Mouse (Mus musculus): Measurements from ENCODE around the gene Tm9sf2. TPM values are rescaled to one million over a fixed set of nuclear protein-coding genes. Genes with fewer than 3 reads are reported as not detected.
"Not testable (repeated sequence)": the region's sequence is repeated elsewhere in the genome, so short reads cannot be mapped to it uniquely, and the experiment has no call there.

The Tm9sf2 gene
- polyA plus RNA-seq, 1 experiment from 2014 or later: 120 TPM

DNA sequence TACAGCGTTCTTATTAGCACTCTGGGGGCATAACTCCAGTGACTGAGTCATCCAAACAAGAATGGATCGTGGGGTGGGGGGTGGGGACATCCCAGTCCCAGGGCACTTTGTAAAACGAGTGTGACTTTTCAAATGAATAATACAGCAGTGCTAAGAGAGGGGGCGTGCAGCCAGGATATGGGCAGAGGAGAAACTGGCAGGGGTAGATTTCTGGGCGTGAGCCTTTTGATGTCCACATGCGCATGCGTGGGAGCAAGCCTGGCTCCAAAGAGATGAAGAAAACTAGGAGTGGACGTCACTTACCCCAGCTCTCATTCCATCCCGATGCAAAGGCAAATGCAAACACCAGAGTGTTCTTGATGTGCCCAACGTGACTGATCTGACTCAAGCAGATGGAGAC, 32.5 kb upstream of the Tm9sf2 start:
- H3K4me3 ChIP-seq (replicated peaks): no peak overlapping the region
- no peaks in the 10 kb centered on the region for H3K4me1 ChIP-seq
- ATAC-seq (ENCODE audit: low FRiP score): no peak
- H3K27ac ChIP-seq: no peak overlapping the region
- no peaks in the 10 kb centered on the region for H3K27me3 ChIP-seq
- WGBS: 85% methylated on average over 10 of the region's 10 CpGs
- no peaks in the 10 kb centered on the region for H3K36me3 ChIP-seq (replicated peaks)
- H3K9me3 ChIP-seq: no peaks in the 10 kb centered on the region
- H3K4me2 ChIP-seq: no peak overlapping the region
- H3K9ac ChIP-seq: no peak overlapping the region

DNA sequence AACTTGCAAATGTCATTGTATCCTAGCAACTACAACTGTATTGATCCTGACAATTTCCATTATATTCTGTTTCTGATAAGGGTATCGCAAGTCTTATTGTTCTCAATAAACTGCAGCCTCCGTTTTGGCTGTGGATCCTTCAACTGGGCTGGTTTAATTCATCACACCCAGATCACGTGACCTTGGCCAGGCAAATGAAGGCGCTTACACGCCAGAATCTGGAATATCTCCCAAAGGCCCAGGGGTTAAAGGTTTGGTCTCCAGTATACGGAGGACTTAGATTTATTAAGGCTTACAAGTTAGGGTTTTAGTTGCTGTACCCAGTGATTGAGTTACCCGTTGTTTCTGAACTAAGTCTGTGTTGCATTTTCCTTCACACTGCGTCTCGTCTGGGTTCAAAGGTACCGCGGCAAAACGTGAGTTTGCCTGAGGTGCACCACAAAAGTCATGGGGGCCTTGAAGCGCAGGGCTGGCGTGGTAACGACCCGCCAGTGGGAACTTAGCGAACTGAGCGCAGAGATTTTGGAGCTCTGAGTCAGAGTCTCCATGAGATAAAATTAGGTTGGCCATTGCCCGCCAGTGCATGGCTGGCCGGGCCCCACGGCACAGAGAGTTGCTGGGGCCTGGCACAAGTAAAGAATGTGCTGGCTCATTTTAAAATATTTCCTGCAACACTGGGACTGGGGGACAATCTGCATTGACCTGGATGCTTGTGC, 31.2 kb upstream of the Tm9sf2 start:
- Histone ChIP-seq H3K27ac (no peak overlapping the region), H3K4me3 (replicated peaks) (no peak overlapping the region), H3K9me3 (no peaks in the 10 kb centered on the region), H3K36me3 (replicated peaks) (no peaks in the 10 kb centered on the region), H3K27me3 (no peaks in the 10 kb centered on the region), H3K4me1 (no peaks in the 10 kb centered on the region), H3K9ac (no peak overlapping the region), H3K4me2 (no peak overlapping the region)
- ATAC-seq (ENCODE audit: low FRiP score): no peak
- WGBS: 91% methylated on average over 21 of the region's 21 CpGs

DNA sequence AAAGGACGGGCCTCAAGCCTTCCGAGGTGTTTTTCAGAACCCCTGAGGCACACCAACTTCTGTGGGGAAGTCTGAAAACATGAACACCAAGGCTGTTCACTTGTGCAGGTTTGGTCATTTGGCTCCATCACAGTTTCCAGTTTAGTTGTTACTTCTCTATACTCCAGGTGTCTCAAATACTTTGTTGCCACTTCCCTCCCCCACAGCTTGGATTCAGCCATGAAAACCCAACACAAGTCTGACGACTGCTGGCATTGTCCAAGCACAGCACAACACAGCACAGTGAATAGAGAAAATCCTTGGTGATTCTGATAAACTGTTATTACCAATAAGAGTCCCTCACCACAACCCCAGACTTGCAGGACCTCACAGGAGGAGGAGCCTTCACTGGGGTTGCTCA, 29.8 kb upstream of the Tm9sf2 start:
- Histone ChIP-seq H3K27me3 (no peaks in the 10 kb centered on the region), H3K36me3 (replicated peaks) (no peaks in the 10 kb centered on the region), H3K9ac (no peak overlapping the region), H3K4me2 (no peak overlapping the region), H3K4me1 (no peaks in the 10 kb centered on the region), H3K4me3 (replicated peaks) (no peak overlapping the region), H3K9me3 (no peaks in the 10 kb centered on the region), H3K27ac (no peak overlapping the region)
- WGBS: 79% methylated on average over 3 of the region's 3 CpGs
- no peak for ATAC-seq (ENCODE audit: low FRiP score)

DNA sequence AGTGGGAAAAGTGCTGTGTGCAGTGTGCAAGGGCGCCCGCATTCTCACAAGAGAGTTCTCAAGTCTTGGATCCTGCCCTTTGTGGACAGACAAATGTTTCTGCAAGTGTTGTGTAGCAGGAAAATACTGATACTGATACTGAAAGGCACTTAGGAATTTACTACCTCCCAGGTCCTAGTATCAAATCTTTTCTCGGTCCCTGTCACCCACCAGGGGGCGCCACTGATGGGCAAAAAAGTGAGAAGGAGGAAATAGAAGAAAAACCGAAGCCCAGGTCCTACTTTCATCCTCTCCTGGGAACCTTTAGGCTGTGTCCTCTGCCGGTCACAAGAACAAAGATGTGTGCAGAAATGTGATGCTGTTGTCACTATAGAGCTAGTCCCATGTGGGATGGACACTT, 27.4 kb upstream of the Tm9sf2 start:
- no peaks in the 10 kb centered on the region for H3K27me3 ChIP-seq
- H3K4me2 ChIP-seq: no peak overlapping the region
- ATAC-seq (ENCODE audit: low FRiP score): no peak

DNA sequence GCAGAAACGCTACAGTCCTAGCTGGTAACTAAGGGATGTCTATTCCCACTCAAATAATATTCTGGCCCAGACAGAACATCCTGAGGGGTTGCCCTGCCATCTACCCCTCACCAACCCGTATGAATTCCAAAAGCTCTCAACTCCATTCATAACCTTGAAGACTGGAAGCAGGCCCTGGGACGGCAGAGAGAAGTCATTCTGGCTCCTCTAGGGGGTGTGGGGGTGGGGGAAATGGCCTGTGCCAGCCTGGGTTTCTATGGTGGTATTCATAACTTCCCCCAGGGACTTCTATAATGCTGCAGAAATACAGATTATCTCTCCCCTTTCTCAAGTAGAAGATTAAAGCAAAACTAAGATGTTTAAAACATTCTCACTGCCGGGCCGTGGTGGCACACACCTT, 26.9 kb upstream of the Tm9sf2 start:
- no peak for ATAC-seq (ENCODE audit: low FRiP score)
- H3K27ac ChIP-seq: no peak overlapping the region
- H3K9me3 ChIP-seq: no peaks in the 10 kb centered on the region
- H3K4me1 ChIP-seq: no peaks in the 10 kb centered on the region
- H3K27me3 ChIP-seq: no peaks in the 10 kb centered on the region
- no peak overlapping the region for H3K4me2 ChIP-seq
- WGBS: 86% methylated on average over 5 of the region's 5 CpGs
- H3K36me3 ChIP-seq (replicated peaks): no peaks in the 10 kb centered on the region
- no peak overlapping the region for H3K4me3 ChIP-seq (replicated peaks)
- H3K9ac ChIP-seq: no peak overlapping the region

More for the DNA sequence above, 27.4 kb upstream of the Tm9sf2 start:
- Histone ChIP-seq H3K4me3 (replicated peaks) (no peak overlapping the region), H3K36me3 (replicated peaks) (no peaks in the 10 kb centered on the region), H3K27ac (no peak overlapping the region), H3K4me1 (no peaks in the 10 kb centered on the region), H3K9me3 (no peaks in the 10 kb centered on the region), H3K9ac (no peak overlapping the region)
- WGBS: 50% methylated on average over 6 of the region's 6 CpGs

DNA sequence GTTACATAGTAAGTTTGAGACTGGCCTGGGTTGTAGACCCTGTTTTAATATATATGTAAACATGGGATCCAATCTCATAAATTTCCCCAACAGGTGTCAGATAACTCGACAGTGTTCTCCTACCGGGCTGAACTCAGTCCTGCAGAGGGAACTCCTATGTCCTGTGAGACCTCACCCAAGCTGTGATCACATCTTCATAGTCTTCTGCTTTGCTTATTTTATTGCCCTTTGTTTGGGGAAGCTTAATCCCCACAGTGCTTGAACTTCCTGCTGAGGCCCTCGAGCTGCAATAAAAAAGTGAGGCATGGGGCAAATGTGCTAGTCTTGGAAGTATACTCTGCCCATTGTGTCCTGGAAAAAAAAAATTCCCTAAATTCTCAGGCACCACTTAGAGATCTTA, 25.5 kb upstream of the Tm9sf2 start:
- Histone ChIP-seq H3K9ac (no peak overlapping the region), H3K9me3 (no peaks in the 10 kb centered on the region), H3K27ac (no peak overlapping the region), H3K36me3 (replicated peaks) (no peaks in the 10 kb centered on the region), H3K4me2 (no peak overlapping the region), H3K27me3 (no peaks in the 10 kb centered on the region), H3K4me1 (no peaks in the 10 kb centered on the region), H3K4me3 (replicated peaks) (no peak overlapping the region)
- 52% methylated on average over 3 of the region's 3 CpGs for WGBS
- no peak for ATAC-seq (ENCODE audit: low FRiP score)

DNA sequence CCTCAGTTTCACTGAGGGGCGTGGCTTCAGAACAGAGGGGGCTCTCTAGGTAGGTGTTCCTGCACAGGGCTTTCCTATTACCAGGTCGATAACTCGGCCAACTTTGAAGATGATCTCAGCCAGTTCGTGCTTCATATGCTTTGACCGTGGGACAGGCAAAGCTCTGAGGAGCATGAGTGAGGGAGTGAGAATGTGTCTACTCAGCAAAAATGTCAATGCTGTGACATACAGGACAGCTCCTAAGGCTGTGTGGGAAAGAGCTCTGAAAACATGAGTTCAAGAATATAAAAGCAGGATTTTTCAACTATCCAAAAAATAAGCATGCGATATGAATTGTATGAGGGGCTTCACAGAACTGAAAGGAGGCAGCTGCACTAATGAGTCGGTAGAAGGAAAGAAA, 23.3 kb upstream of the Tm9sf2 start:
- WGBS: 80% methylated on average over 7 of the region's 7 CpGs
- no peaks in the 10 kb centered on the region for H3K4me1 ChIP-seq
- no peak for ATAC-seq (ENCODE audit: low FRiP score)

DNA sequence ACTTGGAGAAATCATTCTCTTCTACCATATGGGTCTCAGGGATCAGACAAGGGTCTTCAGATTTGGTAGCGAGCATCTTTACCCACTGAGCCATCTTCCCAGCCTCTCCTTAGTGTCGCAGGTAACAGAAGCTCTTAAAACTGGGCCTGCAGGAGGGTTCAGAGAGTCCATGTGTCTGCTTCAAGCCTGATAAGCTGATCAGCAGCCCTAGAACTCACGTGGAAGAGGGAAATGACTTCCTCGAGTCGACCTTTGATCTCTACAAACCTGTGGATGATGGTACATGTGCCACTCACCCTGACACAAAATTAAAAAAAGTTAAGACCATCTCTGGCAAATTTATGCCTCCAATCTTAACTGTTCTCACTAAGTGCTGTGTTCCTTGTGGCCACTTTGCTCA, 18.9 kb upstream of the Tm9sf2 start:
- ATAC-seq (ENCODE audit: low FRiP score): no peak
- Histone ChIP-seq H3K4me1 (no peaks in the 10 kb centered on the region), H3K4me3 (replicated peaks) (no peak overlapping the region), H3K27me3 (no peaks in the 10 kb centered on the region), H3K4me2 (no peak overlapping the region), H3K9me3 (no peaks in the 10 kb centered on the region), H3K9ac (no peak overlapping the region), H3K27ac (no peak overlapping the region), H3K36me3 (replicated peaks) (no peaks in the 10 kb centered on the region)
- WGBS: 86% methylated on average over 5 of the region's 5 CpGs

More for the DNA sequence above, 23.3 kb upstream of the Tm9sf2 start:
- Histone ChIP-seq H3K27me3 (no peaks in the 10 kb centered on the region), H3K27ac (no peak overlapping the region), H3K9me3 (no peaks in the 10 kb centered on the region), H3K9ac (no peak overlapping the region), H3K4me3 (replicated peaks) (no peak overlapping the region), H3K4me2 (no peak overlapping the region), H3K36me3 (replicated peaks) (no peaks in the 10 kb centered on the region)

DNA sequence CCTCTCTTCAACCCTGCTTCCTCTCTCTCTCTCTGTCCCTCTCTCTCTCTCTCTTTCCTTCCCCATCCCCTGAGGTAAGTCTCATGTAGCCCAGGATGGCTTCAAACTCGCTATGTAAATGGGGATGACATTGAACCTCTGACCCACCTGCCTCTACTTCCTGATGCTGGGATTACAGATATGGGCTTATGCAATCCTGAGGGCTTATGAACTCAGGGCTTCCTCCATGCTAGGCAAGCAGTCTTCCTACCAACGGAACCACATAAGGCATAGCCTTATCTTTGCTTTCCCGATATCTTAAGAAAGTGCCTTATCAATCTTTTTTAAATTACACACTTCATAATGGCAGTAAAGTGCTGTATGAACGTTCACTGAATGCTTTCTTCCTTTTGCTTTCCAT, 14.5 kb upstream of the Tm9sf2 start:
- Histone ChIP-seq H3K36me3 (replicated peaks) (no peaks in the 10 kb centered on the region), H3K4me1 (no peaks in the 10 kb centered on the region), H3K4me3 (replicated peaks) (no peak overlapping the region), H3K27ac (no peak overlapping the region), H3K9me3 (no peaks in the 10 kb centered on the region), H3K27me3 (no peaks in the 10 kb centered on the region), H3K4me2 (no peak overlapping the region), H3K9ac (no peak overlapping the region)
- ATAC-seq (ENCODE audit: low FRiP score): no peak
- 81% methylated on average over 4 of the region's 4 CpGs for WGBS

DNA sequence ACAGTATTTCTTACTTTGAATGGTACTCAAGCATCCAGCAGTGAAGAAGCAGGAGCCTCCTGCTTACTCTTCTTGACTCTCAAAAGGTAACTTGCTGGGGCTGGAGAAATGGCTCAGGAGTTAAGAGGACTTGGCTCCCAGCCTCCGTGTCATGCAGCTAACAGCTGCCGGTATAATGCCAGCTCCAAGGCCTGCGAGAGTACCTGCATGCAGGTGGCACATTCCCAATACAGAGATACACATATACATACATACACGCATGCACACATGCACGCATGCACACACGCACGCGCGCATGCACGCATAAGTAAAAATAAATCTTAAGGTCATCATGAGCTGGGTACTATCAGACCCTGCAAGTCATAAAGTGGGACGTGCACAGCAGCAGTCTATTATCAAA, 10.5 kb upstream of the Tm9sf2 start:
- Histone ChIP-seq H3K4me3 (replicated peaks) (no peak overlapping the region), H3K27ac (no peak overlapping the region), H3K9me3 (no peaks in the 10 kb centered on the region), H3K4me2 (no peak overlapping the region), H3K4me1 (no peaks in the 10 kb centered on the region), H3K27me3 (no peaks in the 10 kb centered on the region), H3K9ac (no peak overlapping the region), H3K36me3 (replicated peaks) (no peaks in the 10 kb centered on the region)
- no peak for ATAC-seq (ENCODE audit: low FRiP score)
- 97% methylated on average over 11 of the region's 11 CpGs for WGBS

DNA sequence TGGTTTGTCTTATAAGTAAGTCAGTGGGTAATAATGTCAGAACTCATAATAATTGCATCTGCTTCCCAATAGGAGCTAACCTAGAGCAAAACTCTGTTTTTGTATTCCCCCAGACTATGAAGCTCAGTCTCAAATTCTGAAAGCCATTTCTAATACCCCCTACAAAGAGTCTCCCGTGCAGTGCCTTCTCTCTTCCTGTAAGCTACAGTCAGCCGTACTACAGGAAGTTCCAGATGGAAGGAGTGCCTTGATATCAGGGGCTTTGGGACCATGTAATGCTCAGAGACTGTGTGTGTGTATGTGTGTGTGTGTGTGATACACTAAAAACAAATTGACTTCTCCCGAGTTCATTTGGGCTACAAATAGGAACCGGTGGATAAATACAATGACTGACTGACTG, 7.3 kb upstream of the Tm9sf2 start:
- Histone ChIP-seq H3K27me3 (no peaks in the 10 kb centered on the region), H3K36me3 (replicated peaks) (no peaks in the 10 kb centered on the region), H3K4me3 (replicated peaks) (no peak overlapping the region), H3K4me1 (0 out of 2 replicates have a peak, but pooled peaks cover 2% of the 10 kb centered on the region), H3K4me2 (no peak overlapping the region), H3K9ac (no peak overlapping the region), H3K27ac (no peak overlapping the region), H3K9me3 (no peaks in the 10 kb centered on the region)
- 84% methylated on average over 4 of the region's 4 CpGs for WGBS
- ATAC-seq (ENCODE audit: low FRiP score): no peak

DNA sequence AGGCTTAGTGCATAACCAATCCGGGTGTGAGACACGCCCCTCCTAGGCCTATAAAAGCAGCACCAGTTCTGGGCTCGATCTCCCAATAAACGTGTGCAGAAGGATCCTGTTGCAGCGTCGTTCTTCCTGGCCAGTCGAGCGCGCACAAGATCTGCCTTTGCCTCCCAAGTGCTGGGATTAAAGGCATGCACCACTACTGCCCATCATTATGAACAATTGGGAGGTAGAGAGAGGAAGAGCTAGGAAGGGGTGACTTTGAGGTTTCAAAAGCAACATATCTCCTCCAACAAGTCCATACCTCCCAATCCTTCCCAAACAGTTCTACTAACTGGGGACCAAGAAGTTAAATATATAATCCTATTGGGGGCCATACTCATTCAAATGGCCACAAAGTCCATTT, 4.9 kb upstream of the Tm9sf2 start:
- H3K27me3 ChIP-seq; H3K9ac ChIP-seq; H3K36me3 ChIP-seq (replicated peaks); ATAC-seq (ENCODE audit: low FRiP score); H3K4me3 ChIP-seq (replicated peaks); H3K27ac ChIP-seq; H3K4me2 ChIP-seq; H3K9me3 ChIP-seq: not testable (repeated sequence)
- 91% methylated on average over 9 of the region's 9 CpGs for WGBS
- H3K4me1 ChIP-seq: peaks cover 15% of the 10 kb centered on the region

DNA sequence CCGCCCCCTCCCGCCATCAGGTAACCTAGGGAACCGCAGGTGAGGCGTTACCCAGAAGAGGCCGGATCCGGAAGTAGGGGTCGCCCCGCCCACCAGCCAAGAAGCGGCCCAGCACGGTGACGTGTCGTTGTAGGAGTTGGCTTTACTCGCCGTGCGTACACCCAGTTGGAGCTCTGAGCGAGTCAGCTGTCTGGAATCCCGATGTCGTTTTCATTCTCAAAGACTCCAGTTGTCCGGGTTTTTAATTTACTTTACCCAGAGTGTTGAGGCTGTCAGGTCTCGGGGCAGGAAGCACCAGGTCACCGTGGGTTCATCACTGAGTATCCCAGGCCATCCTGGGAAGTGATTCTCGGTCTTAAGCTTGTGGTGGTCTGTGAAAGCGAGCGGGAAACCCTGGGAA, 2.0 kb upstream of the Tm9sf2 start:
- ATAC-seq (ENCODE audit: low FRiP score): peak; percentile 91
- no peaks in the 10 kb centered on the region for H3K9me3 ChIP-seq
- H3K27me3 ChIP-seq: no peaks in the 10 kb centered on the region
- peak overlapping the region; percentile 53; the same call in 1 of the 2 replicates for H3K9ac ChIP-seq
- peak overlapping the region; percentile 85 for H3K27ac ChIP-seq
- H3K4me1 ChIP-seq: peaks cover 36% of the 10 kb centered on the region
- peak overlapping the region; percentile 66 for H3K4me2 ChIP-seq
- WGBS: 1% methylated on average over 24 of the region's 24 CpGs
- peak overlapping the region; percentile 44 for H3K4me3 ChIP-seq (replicated peaks)
- H3K36me3 ChIP-seq (replicated peaks): no peaks in the 10 kb centered on the region

All from forebrain, embryonic 12.5 days (tissue).